Mouse (Mus musculus) G1E (cell line): ENCODE measurements at regions not wholly inside any gene's neighbourhood (a gene's known extent, or its start where the extent isn't known, plus 50 kb on each side); places are given as distances from the start of the nearest gene placed in this dataset.

Experiments
- CTCF ChIP-seq: IDR thresholded peaks from 2 replicates; pipeline ENCODE4 v1.5.1; 2012; ENCODE audit warnings: low read depth, low read length, inconsistent platforms, mixed read lengths
- GATA1 ChIP-seq: IDR thresholded peaks from 2 replicates; pipeline ENCODE4 v1.6.1; 2012; ENCODE audit warnings: borderline replicate concordance, low read length, inconsistent platforms, mixed read lengths
- TAL1 ChIP-seq: conservative IDR thresholded peaks from 2 replicates; pipeline ENCODE4 v1.6.1; 2012; ENCODE audit warnings: low read depth, low read length, inconsistent platforms, mixed read lengths

- TF ChIP-seq CTCF (no peak), TAL1 (no peak), GATA1 (no peak)
Measured at GRCm38 (mm10) chr3:31831913-31832312, 70.4 kb upstream of the Kcnmb2 start.
